Mouse (Mus musculus) layer of hippocampus, postnatal 25 days (tissue): ENCODE measurements around the gene Cmtr1. TPM values are rescaled to one million over a fixed set of nuclear protein-coding genes. Genes with fewer than 3 reads are reported as not detected.
"Not testable (repeated sequence)": the region's sequence is repeated elsewhere in the genome, so short reads cannot be mapped to it uniquely, and the experiment has no call there.

Experiments used
- DNase-seq, 2 experiments: peaks; one replicate each; pipeline ENCODE4 v3.0.0; 2022; ENCODE audit warnings: mixed read lengths in 2 of 2, low spot score in 1 of 2; ENCODE audit errors: extremely low spot score in 1 of 2
- total RNA-seq, 2 experiments: library from RNA; stranded (reverse); gene quantifications; 2 replicates each; pipeline ENCODE4 v1.2.3; 2021

The Cmtr1 gene
- total RNA-seq, 2 experiments from 2014 or later: 101 to 109 TPM

GRCm38 (mm10) chr17:29700573-29700972 is 40.2 kb downstream of the Cmtr1 start:
- no peak for DNase-seq

- DNase-seq: peak in 1 of 2 experiments; percentile 52
These were observed 42.7 kb downstream of the Cmtr1 start for GRCm38 (mm10) chr17:29702938-29703710.

GRCm38 (mm10) chr17:29704781-29705180 is 44.4 kb downstream of the Cmtr1 start:
- DNase-seq: peak in 1 of 2 experiments; percentile 68

GRCm38 (mm10) chr17:29705881-29706280 is 45.5 kb downstream of the Cmtr1 start:
- no peak for DNase-seq

DNA sequence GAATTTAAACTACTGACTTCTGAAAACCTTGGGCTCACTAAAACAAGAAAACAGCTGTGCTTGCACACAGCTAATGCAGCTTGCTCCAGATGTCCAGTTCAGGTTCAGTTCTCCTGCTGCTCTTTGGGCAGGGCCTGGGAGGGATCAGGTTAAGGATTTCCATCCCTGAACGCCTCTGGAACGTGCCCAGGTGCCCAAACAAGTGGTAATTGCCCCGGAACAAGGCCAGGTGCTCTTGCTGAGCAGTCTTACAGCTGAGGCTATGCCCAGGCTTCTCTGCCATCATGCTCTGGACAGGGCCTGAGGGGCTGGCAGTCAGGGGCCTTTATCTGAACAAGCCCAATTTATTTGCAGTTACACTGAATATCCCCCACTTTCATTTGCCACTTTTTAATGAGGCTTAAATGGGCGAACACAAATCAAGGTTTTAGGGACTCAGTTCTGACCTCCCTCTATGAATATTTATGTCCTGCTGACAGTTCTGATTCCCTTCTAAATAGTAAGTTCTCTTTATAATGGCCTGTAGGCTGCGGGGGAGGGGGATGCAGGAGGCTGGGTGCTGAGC is 46.7 kb downstream of the Cmtr1 start:
- no peak for DNase-seq

GRCm38 (mm10) chr17:29708783-29709182 is 48.4 kb downstream of the Cmtr1 start:
- DNase-seq: no peak

DNA sequence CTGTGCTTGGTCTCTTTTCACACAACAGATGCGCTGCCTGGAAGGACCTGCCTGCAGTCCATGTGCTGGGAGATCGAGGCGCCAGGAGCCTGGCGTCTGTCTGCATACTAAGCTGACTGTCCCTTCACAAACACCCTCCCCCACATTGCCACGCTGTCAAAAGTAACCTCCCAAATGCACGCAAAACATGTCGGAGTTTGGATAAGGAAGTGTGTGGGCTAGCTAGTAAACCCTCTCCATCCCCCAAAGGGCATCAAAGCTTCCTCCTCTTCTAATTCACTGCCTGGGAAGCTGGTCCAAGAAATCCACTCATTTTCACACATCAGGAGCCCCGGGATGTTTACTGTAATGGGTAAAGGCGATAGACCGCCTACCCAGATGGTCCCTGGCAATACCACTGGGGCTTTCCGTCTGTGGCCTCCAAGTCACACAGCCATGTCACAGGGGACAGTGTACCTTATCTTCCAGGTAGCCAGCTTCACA is 50.2 kb downstream of the Cmtr1 start:
- no peak for DNase-seq

- DNase-seq: no peak
These were observed 50.8 kb downstream of the Cmtr1 start for GRCm38 (mm10) chr17:29711076-29711744.

DNA sequence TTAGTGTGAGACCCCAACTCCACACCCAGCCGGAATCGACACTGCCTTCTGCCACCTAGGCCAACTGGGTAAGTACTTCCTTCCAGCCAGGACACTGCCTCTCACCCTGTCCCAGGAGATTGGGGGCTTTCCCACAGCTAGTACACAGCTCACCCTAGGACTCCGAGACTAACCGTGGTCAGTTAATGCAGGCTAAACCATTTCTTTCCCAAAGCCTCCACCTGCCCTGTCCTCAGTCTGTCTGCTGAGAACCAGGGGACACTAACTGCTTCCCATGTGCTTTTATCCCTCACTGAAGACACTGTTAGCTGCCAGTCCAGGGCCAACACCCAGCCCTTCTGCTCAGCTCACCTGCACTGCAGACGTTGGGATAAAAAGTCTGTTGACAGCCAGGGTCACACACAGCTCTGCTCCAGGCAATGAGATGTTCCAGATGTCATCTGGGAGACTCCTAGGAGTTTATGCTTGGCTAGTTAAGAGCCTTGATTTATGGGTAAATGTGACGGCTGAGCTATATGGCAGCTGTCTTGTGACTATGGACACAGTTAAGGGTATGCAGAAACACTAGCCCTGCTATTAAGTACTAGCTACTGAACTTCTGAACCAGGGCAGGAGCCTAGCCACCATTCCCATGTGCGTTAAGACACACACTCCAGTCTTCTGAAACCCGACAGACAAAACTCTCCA is 51.5 kb downstream of the Cmtr1 start:
- no peak for DNase-seq

DNA sequence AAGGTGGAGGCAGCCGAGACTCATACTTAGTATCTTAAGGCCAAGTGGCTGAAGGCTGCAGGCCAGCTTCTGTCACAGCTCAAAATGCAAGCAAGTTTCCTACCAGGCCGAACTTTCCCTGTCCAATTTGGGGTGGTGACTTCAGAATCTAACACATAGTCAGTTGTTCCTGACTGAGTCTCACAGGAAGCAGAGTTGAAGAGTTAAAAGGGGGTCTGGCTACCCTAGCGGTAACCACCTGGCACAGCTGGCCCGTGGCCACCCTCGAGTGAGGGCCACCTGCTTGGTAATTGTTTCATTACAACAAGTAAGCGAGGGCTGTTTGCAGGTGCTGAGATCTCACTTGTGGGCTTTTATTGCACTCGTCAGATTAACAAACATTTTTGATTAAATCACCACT is 52.2 kb downstream of the Cmtr1 start:
- DNase-seq: no peak

GRCm38 (mm10) chr17:29713734-29714133 is 53.3 kb downstream of the Cmtr1 start:
- DNase-seq: not testable (repeated sequence)

DNA sequence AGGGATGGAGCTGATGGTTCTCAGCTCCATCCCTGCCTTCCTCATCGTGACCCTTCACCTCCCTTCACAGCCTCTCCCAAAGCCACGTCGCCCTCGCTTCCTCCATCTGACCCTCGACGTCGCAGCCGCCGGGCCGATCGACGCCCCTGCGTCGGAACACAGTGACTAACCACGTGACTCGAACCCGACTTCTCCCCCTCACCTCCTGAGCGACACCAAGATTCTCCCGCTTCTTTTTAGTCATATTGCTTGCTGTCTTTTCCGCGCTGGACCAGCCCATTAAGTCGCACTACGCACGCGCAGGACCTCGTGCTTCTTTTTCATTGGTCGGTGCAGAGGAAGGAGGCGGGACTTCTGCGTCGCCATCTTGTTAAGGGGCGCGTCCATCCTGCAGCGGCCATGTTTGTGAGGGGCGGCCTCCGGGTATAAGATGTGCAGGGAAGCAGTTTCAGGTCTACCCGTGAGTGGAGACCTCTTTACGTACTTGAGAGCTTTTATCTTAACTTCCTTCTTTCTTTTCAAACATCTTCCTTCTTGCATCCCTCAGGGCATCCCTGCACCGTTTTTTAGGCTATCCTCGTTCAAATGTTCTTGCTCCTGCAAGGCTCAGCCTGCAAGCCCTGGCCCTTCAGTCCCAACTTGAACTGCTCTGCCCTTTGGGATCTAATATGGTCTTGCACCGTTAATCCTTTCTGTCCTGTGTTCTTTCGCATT is 56.5 kb downstream of the Cmtr1 start, which contains the start of gene Ccdc167:
TSS of gene Ccdc167 (minus strand) at position 313 of the 714 bp plus-strand sequence.
- DNase-seq: peak; percentile 93

DNA sequence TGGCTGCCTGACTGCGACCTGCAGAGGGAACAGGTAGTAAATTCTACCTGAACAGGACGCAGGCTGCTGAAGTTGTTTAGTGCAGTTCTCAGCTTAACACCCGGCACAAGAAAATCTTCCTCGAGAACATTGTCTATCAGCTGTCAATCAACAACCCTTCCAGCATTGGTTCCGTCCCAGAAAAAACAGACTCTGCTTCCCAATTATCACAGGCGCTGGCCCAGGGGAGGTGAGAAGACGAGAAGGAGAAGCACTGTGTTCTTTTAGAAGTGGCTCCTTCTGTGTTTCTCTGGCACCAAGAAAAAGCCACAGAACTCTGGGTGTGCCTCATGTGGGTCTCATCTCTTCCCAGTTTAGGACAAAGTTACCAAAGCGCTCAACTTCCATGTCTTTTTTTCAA is 58.3 kb downstream of the Cmtr1 start:
- no peak for DNase-seq

DNA sequence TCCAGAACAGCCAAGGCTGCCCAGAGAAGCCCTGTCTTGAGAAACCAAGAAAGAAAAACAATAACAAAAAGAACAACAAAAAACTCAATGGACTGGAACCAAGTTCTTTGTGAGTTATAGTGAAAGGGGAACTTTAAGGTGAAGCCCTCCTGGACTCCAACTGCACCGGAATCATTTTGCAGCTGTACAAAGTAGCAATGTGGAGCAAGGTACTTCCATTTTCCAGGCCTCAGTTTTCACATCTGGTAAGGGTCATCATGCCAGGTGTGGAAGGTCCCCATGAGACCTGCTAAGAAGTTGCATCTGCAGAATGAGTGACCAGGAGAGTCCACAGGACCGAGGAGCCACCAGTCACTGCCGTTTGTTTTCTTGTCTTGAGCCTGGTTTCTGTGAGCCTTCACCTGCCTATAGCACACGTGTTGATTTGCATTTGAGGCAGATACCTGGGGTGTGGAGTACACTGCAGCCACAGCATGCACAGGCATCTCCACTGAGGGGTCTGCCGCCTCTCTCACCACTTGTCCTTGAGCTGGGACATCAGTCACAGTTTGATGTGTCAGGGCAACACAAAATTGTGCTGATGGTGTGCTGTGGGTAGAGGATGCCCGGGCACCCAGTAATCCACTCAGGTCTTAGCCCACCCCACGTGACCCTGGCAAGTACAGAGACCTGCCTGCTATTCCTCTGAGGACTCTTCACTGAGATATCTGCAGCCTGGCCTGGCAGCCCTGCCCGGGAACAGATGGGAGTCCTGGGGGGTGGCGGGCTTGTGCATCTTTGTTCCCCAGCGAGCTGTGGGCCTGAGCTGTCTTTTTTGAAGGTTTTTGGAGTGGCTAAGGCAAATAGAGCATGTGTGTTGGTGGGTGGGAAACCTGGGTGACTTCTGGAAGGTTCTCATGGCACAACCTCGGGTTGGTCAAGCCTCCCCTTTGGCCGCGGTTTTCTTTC is 59.5 kb downstream of the Cmtr1 start:
- DNase-seq: no peak

- DNase-seq: no peak
These were observed 60.5 kb downstream of the Cmtr1 start for GRCm38 (mm10) chr17:29720755-29721365.

GRCm38 (mm10) chr17:29724610-29725009 is 64.2 kb downstream of the Cmtr1 start:
- no peak for DNase-seq

DNA sequence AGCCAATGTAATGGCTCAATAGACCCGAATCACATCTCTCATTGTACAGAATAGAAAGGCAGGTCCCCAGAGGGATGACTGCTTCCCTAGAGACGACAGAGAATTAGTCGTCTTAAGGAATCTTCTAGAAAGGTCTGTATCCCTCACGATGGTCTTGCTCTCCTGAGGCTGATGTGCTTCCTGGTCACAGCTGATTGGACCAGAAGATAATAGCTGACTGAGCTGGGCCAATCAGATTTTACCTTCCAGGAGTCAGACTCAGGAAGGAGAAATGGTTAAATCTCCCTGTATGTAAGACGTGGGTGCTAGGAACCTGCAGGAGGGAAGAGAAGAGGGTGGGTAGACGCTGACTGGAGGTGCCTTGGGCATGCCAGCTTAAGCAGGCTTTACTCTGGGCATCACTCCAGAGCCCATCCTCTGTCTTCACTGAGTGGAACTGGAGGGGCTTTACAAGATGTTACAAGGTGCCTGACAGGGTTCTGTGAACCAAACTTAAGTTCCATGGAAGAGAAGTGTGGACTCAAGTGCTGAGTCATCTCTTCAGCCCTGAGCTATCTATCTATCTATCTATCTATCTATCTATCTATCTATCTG is 64.7 kb downstream of the Cmtr1 start:
- no peak for DNase-seq

DNA sequence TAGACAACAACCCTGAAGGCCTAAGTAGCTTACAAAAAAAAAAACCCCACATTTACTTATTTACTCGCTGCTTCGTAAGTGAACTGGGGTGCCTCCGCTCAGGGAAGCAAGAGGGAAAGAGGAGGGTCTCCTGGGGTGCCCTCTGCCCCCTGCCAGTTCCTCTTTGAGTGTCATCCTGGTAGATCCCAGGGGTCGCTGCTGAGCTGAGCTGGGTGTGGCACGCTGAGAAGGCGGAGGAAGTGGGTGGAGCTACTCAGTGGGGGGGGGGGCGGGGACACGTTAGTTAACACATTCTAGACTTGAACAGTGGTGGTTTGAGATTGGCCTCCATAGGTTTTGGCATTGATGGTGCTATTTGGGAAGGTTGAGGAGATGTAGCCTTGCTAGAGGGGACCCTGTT is 67.7 kb downstream of the Cmtr1 start:
- no peak for DNase-seq
